Mouse (Mus musculus) cerebellum, adult 11 months (tissue): ENCODE measurements around the gene Hoxa9.
A peak's percentile ranks its signal among the peaks of the same experiment; 100 is the strongest.

ENCODE experiments used
- DNase-seq: peaks from one replicate; pipeline ENCODE4 v3.0.0; 2022

Hoxa9 gene

GRCm38 (mm10) chr6:52260654-52261575 is 30.0 kb upstream of the Hoxa9 start, which contains the start of gene Hoxa13:
TSS of gene Hoxa13 (minus strand) at chr6:52260880.
- no peak for DNase-seq

GRCm38 (mm10) chr6:52259811-52260261 is 28.9 kb upstream of the Hoxa9 start:
- DNase-seq = no peak

DNA sequence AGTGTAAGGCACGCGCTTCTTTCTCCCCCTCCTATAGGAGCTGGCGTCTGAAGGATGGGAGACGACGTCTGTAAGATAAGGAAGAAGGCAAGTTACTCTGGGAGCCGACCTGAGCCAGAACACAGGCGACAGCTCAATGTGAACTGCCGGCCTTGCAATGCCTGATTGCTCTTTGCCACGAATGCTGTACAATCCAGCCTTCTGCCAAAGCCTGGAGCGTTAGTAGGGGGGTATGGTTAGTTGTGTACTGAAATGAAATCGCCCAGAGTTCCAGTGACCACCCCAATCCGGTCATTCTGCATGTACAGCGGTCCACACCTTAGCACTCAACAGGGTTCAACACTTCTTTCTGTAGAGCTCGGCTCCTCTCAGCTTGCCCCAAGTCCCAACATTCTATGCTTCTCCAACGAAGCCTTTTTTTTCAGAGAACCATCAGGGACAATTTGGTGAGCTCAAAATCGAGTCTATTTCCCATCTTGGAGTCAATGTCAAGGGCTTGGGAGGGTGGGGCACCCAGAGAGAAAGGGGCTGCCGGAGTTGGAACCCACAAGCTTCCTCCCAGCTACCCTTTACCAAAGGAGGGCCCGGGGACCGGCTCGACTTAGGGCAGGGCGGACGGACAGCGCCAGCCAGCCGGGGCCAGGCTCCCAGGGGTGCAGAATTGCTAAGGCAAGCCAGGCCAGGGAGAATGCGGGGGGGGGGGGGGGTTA is 28.3 kb upstream of the Hoxa9 start:
- DNase-seq = no peak

GRCm38 (mm10) chr6:52256956-52257355 is 26.1 kb upstream of the Hoxa9 start:
- peak; percentile 33 for DNase-seq

- DNase-seq = no peak
These were observed 22.9 kb upstream of the Hoxa9 start for GRCm38 (mm10) chr6:52253511-52254500.

- DNase-seq = no peak
These were observed 22.0 kb upstream of the Hoxa9 start for GRCm38 (mm10) chr6:52252775-52253376.

DNA sequence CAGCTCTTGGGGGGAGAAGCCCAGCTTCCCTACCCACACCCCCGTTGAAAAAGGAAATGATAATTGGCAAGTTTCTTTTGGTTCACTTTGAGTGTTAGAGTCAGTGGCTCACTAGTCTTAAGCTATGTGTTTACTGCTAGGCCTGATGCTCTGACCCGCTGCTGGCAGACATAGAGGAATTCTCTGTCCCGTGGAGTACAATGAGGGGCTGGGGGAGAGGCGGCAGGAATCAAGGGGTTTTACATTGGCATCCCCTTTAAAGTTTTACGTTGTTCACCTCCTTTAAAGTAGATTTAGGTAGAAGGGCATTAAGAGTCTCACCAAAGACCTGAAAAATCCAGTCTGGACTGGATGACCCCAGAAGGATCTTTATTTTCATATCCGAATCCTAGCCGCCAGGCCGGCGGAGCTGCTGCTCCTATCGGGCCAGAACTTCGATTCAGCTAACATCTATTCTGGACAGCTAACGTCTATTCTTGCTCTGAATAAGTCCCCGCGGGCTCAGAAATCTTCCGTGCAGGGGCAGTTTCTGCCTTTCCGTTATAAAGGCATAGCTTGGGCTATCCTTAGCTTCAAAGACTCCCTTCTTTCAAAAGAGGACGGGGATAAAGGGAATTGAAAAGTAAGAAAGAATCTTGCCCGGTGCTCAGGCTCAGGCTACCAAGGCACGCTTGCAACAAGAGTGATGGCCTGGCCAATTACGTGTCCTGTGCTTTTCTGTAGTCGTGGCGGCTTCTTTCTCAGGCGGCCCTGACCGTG is 21.3 kb upstream of the Hoxa9 start:
- no peak for DNase-seq

GRCm38 (mm10) chr6:52251177-52251879 is 20.4 kb upstream of the Hoxa9 start:
- DNase-seq = no peak

GRCm38 (mm10) chr6:52249826-52250225 is 18.9 kb upstream of the Hoxa9 start:
- no peak for DNase-seq

- DNase-seq = no peak
These were observed 18.5 kb upstream of the Hoxa9 start for GRCm38 (mm10) chr6:52249415-52249738.

GRCm38 (mm10) chr6:52248638-52249414 is 17.9 kb upstream of the Hoxa9 start:
- DNase-seq = no peak

DNA sequence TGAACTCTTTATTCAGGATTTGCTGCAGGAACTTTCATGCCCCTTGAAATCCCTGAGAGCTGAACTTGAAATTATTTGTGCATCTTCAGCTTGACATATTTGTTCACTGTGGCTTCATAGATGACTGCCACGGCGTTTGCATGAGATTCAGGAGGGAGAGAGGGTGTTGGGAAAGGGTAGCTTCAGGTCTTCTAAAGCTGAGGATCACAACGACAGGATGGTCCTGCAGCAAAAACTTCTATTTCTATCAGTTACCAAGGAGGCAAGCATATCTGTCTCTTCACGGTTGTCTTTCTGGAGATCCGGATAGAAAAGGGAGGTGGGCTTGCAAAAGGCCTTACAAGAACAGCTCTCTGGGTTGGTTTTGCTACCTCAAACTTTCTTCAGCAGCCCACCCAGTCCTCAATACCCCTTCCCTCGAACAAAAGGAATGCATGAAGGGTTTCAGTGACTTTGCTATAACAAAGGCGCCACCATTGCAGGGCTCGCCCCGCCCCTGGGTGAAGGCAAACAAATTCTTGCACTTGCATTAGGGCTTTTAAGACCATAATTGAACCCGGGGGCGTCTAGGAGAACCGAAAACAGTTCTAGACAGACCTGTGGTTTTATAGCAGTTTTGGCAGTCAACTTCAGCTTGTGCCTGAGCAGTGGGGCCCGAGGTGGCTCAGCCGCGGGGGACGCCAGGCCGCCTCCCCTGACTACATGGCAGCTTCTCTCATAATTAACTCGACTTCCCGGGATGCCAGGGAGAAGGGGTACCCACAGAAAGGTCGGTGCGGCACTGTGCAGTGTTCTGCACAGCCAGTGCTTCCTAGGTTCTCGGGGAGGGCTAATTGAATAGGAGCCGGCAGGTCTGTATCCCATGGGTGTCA is 17.1 kb upstream of the Hoxa9 start:
- no peak for DNase-seq

DNA sequence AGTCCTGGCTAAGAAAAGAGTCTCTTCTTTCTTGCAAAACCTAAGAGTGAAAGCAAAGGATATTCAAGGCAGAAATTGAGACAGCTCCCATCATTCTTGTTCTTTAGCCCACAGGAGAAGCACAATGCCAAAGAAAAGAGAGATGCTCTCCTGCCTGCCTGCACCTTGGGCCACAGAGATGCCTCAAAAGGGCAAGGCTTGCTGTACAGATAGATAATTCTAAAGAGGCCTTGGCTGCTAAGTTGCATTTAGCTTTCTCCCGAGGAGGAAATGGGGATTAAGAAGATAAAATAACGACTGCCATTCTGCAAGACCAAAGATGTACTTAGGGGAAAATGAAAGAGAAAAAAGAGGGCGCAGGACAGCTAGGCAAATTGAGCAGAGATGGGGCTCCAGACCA is 16.0 kb upstream of the Hoxa9 start:
- no peak for DNase-seq

GRCm38 (mm10) chr6:52246403-52246803 is 15.5 kb upstream of the Hoxa9 start:
- DNase-seq = no peak

- DNase-seq = no peak
These were observed 14.9 kb upstream of the Hoxa9 start, which contains the start of gene Hoxa11 for GRCm38 (mm10) chr6:52245757-52246142. TSS of gene Hoxa11 (minus strand) at chr6:52245810.

GRCm38 (mm10) chr6:52245040-52245756 is 14.3 kb upstream of the Hoxa9 start:
- DNase-seq = no peak

GRCm38 (mm10) chr6:52244471-52245039 is 13.7 kb upstream of the Hoxa9 start:
- DNase-seq = no peak

- no peak for DNase-seq
These were observed 12.8 kb upstream of the Hoxa9 start for GRCm38 (mm10) chr6:52243681-52244121.
